Mouse (Mus musculus): Measurements from ENCODE around the gene Vps16.

Gene Vps16

GRCm38 (mm10) chr2:130424126-130424853 lies at the start of gene Vps16, which contains the start of gene Pced1a:
Gene Vps16, plus strand, starts transcription at chr2:130424339.
Gene Pced1a, minus strand, starts transcription at chr2:130424701.
- in situ Hi-C loops (cut with MseI, MboI): no loop called here

GRCm38 (mm10) chr2:130374951-130375350 lies 49.2 kb upstream of the Vps16 start:
- in situ Hi-C loops (cut with MseI, MboI): no loop called here

GRCm38 (mm10) chr2:130383205-130383604 lies 40.9 kb upstream of the Vps16 start:
- in situ Hi-C loops (cut with MseI, MboI): no loop called here

- in situ Hi-C loops (cut with MseI, MboI): no loop called here
Measured at GRCm38 (mm10) chr2:130383895-130384294, 40.2 kb upstream of the Vps16 start.

GRCm38 (mm10) chr2:130386212-130386611 lies 37.9 kb upstream of the Vps16 start:
- in situ Hi-C loops (cut with MseI, MboI): no loop called here

- in situ Hi-C loops (cut with MseI, MboI): no loop called here
Measured at GRCm38 (mm10) chr2:130388796-130389195, 35.3 kb upstream of the Vps16 start.

- in situ Hi-C loops (cut with MseI, MboI): no loop called here
Measured at GRCm38 (mm10) chr2:130390993-130391625, 33.0 kb upstream of the Vps16 start.

- in situ Hi-C loops (cut with MseI, MboI): no loop called here
Measured at GRCm38 (mm10) chr2:130392836-130393235, 31.3 kb upstream of the Vps16 start.

GRCm38 (mm10) chr2:130395696-130396095 lies 28.4 kb upstream of the Vps16 start:
- in situ Hi-C loops (cut with MseI, MboI): no loop called here

GRCm38 (mm10) chr2:130397186-130397985 lies 26.8 kb upstream of the Vps16 start, which contains the start of gene Cpxm1:
Gene Cpxm1, minus strand, starts transcription at chr2:130397574.
- in situ Hi-C loops (cut with MseI, MboI): no loop called here

- in situ Hi-C loops (cut with MseI, MboI): no loop called here
Measured at GRCm38 (mm10) chr2:130398091-130398490, 26.0 kb upstream of the Vps16 start.

- in situ Hi-C loops (cut with MseI, MboI): no loop called here
Measured at GRCm38 (mm10) chr2:130400046-130400445, 24.1 kb upstream of the Vps16 start.

GRCm38 (mm10) chr2:130401891-130402290 lies 22.2 kb upstream of the Vps16 start:
- in situ Hi-C loops (cut with MseI, MboI): no loop called here

- in situ Hi-C loops (cut with MseI, MboI): no loop called here
Measured at GRCm38 (mm10) chr2:130404939-130405338, 19.2 kb upstream of the Vps16 start, which contains the start of the genes Gm28372 and 1700020A23Rik. Gene Gm28372, plus strand, starts transcription at chr2:130405239. Gene 1700020A23Rik, plus strand, starts transcription at chr2:130405259.

GRCm38 (mm10) chr2:130406178-130406577 lies 18.0 kb upstream of the Vps16 start, which contains the start of gene Tmem239:
Gene Tmem239, plus strand, starts transcription at chr2:130406478.
- in situ Hi-C loops (cut with MseI, MboI): no loop called here

GRCm38 (mm10) chr2:130408194-130408593 lies 15.9 kb upstream of the Vps16 start:
- in situ Hi-C loops (cut with MseI, MboI): no loop called here

- in situ Hi-C loops (cut with MseI, MboI): no loop called here
Measured at GRCm38 (mm10) chr2:130411558-130412495, 12.3 kb upstream of the Vps16 start.

GRCm38 (mm10) chr2:130412775-130413174 lies 11.4 kb upstream of the Vps16 start:
- in situ Hi-C loops (cut with MseI, MboI): no loop called here

GRCm38 (mm10) chr2:130414094-130414856 lies 9.9 kb upstream of the Vps16 start:
- in situ Hi-C loops (cut with MseI, MboI): no loop called here

All from mouse trophoblast stem cell (cell line).